Mouse (Mus musculus) left cerebral cortex, adult 8-10 months (tissue): Measurements from ENCODE around the gene L1cam. TPM values are rescaled to one million over a fixed set of nuclear protein-coding genes. Genes with fewer than 3 reads are reported as not detected.

ENCODE experiments used
- DNase-seq, 2 experiments: peaks; one replicate each; pipeline ENCODE4 v3.0.0; 2022; ENCODE audit warnings: low spot score in 2 of 2
- total RNA-seq, 4 experiments: library from RNA; stranded (reverse); gene quantifications; 2 replicates each; pipeline ENCODE4 v1.2.4; 2022

The L1cam gene
- total RNA-seq: 100 to 1,000 TPM; 147 to 158 (median 153) TPM

DNA sequence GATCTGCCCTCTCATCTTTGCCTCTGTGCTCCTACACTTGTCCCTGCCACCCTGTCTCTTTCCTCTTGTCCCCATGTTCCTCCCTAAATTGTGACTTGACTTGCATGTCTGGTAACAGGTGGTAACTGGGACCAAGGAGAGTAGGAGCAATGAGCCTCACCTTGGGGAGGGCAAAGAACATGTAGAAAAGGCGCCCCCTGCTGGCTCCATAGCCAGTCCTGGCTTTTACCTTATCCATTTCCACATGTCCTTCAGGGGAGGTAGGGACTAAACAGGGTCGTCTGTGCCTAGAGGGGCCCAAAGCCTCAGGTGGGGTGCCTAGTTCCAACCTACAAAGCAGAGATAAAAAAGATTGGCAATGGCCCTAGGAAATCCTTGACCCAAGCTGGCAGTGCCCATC is at the start of gene L1cam:
L1cam (minus strand) TSS at position 387 of the 400 bp plus-strand sequence.
- DNase-seq: peak in 1 of 2 experiments; percentile 25

DNA sequence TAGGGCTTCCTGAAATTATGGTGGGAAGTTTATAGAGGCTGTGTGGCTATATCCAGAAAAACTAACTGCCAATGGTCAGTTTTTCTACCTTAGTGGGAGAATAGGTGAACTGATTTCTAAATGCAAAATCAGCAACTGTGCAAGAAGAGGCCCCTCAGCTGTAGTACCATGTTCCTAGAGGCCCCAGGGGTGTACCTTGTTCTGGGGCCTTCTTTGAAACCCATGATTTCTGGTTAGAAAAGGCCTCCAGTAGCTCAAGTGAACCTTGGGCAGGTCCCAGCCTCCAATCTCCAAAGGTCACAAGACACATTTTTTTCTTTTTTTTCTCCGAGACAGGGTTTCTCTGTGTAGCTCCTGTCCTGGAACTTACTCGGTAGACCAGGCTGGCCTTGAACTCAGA is 46.4 kb upstream of the L1cam start:
- no peak for DNase-seq

DNA sequence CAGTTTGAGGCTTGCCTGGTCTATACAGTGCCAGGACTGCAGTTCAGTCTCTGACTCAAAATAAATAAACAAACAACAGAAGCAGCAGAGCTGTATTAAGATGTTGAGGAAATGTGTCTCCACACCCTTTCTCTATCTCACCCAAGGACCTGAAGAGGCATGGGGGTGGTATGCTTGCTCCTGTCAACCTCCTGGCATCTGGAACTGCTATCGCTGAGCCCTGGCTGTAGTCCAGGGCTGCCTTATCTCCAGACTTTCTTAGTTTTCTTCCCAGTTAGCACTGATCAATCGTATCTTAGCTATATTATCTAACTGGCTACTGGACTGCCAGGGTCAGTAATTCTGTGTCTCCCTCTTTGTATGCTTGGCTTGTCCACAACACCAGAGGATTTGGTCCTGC is 46.0 kb upstream of the L1cam start:
- no peak for DNase-seq

DNA sequence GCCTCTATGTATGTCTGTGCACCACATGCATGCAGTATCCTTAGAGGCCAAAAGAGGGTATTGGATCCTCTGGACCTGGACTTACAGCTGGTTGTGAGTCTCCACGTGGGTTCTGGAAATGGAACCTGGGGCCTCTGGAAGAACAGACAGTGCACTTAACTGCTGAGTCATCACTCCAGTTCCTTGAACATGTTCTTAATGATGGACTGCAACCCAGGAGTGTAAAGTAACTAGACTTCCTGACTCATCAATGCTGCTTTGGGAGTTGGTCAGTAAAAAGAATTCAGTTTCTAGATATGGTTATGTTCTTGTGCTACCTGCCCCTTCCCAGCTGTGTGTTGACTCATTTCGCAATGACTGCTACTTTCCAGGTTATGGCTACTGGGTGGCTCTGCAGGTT is 36.0 kb upstream of the L1cam start:
- no peak for DNase-seq

DNA sequence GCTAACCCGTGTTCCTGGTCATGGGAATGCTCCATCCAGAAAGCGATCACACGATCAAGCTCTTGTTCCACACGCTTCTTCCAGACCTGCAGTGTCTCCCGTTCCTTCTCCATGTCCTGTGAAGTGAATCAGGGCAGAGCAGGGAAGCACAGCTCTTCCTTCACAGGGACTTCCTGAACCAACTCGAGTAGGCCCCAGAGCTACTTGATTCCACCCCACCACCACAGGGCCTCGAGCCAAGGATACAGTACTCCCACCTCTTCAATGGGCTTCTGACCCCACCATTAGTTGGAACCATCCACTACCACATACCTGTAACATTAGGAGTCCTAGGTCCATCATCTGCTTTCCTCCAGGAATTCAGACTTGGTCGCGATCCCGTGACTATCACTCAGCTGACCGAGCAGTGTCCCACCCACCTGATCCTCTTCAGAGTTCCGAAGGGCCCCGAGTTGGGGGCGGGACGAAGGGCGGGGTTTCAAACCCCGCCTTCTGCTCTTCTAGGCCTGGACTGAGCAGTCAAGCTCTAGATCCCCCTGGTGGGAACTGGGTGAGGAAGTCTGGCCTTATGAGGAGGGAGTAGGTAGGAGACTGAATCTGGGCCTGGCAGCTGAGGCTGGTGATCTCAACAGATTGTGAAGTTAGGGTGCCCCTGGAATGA is 34.6 kb upstream of the L1cam start, which contains the start of gene Renbp:
Renbp (minus strand) TSS at position 449 of the 661 bp plus-strand sequence.
- DNase-seq: no peak

DNA sequence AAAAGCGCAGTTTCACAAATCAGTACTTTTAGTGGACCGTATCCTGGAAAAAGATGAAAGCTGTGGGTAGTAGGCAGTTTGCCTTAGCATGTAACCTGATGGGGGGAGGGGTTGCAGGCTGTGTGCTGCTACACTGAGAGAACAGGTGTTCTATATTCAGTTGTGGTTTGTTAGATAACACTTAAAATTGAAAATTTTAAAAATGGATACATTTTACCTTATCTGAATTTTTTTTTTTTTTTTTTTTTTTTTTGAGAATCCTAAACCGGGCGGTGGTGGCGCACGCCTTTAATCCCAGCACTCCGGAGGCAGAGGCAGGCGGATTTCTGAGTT is 26.6 kb upstream of the L1cam start:
- DNase-seq: no peak

DNA sequence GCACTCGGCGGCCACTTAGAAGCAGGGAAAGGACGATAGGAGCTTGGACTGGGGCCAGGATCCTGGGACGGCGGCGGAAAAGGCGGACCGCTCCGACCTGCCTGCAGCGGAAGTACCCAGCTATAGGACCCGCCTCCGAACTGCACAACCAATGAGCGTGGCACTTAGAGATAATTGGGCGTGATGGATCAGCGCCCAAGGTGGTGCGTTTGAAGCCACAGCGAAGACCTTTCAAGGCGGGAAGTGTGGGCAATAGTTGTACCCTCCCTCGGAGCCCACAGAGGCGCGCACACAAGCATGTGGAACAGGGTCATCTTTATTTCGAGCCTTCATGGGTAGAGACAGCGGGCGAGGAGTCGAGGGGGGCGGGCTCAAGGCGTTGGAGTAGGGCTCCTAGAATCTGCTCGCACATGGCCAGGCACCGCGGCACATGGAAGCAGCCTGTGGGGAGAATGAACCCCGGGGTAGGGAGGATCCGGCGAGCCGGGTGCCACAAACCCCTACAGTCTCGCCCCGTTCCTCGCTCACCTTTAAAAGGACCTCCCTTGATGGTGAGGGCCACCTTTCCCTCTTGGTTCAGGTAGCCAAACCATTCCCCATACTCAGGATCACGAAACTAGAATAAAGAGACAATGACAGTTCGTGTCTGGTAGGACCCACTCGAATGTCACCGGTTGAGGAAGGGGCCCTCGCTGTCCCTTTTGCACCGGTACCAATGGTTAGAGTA is 26.1 kb upstream of the L1cam start, which contains the start of the genes Arhgap4 and Naa10:
Arhgap4 (minus strand) TSS at position 48 of the 727 bp plus-strand sequence.
Naa10 (minus strand) TSS at position 122 of the 727 bp plus-strand sequence.
- peak; percentile 64 to 85 for DNase-seq

DNA sequence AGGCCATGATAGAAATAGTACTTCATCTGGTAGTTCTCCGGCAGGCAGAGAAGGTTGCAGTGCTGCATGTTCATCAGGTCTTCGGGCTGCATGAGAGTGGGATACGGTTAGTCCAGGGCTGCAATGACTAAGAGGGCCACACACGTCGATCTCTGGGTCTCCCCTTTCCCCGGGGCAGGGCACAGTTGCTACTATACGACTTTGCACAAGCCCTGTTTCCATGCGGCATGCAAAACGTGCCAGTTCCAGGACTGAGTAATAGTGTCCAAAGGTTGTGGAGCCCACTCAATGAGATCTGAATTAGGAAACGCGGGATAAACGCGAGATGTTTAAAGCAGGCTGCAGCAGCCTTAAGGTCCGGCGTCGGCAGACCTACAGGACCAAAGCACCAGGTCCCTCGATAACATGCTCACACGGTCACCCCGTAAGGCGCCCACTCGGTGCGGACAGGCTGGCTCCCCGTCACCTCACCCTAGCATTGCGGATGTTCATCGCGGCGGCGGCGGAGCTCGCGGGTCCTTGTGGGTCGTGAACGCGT is 25.4 kb upstream of the L1cam start:
- peak in 1 of 2 experiments; percentile 6 for DNase-seq

DNA sequence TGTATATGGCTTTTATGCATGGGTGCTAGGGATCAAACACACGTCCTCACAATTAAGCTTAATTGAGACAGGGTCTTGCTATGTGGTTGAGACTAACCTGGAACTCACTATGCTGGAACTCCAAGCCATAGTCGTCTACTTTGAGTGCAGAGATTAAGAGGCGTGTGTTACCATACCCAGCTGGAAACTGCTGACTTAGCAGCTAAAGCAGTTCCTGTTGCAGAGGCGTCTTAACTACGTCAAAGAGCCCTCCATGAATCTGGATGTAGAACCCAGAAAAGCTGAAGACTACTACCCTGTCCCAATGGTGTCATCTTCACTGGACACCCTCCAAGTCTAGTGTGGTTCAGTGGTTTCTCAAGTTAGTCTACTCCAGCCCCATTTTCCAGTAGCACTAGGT is 22.7 kb upstream of the L1cam start:
- DNase-seq: no peak

DNA sequence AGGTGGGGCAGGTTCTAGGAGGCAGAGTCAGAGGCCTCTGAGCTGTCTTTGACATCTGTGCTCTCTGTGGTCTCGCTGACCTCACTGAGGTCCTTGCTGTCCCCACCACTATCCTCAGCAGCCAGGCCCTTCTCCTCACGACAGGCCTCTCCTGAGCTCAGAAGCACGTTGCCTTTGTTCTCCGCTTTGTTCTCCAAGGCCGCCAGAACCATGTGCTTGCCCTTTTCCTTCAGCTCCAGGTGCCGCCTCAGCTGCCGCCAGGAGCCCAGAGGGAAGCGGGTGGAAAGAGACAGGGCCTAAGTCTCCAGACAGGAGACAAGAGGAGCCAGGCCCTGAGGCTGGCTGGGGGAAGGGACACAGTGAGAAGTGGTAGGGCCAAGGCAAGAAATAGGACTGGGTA is 21.0 kb upstream of the L1cam start:
- no peak for DNase-seq

DNA sequence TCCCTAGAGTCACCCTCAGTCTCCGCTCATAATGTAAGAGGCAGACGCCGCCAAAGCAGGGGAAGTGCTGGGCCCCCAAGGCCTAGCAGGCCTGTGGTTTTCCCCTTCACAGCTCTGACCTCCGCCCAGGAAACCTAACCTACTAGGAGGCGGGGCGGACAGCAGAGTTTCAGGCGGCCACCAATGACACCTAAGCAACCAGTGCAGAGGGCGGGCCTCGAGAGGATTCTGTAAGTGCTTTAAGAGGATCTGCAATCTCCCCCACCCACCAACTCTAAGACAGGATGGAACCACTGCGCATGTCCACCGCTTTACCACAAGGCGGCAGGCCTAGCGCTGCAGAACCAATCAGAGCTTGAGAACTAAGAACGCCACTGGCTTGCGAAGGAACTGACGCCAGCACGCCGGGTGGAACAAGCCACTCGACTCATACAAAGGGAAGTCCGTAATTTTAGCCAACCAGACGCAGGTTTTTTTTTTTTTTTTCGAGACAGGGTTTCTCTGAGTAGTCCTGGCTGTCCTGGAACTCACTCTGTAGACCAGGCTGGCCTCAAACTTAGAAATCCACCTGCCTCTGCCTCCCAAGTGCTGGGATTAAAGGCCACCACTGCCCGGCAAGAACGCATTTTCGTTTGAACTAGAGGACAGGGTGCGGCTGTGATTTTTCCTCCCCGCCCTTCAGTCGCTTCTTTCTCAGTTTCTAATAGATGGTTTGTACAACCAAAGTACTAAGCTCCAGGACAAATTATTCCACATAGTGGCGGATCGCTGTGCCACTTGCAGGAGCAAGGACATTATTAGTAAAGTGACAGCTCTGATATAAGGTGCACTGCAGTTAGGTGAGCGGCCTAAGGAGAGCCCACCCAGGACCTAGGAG is 19.2 kb upstream of the L1cam start:
- peak; percentile 58 to 91 for DNase-seq

DNA sequence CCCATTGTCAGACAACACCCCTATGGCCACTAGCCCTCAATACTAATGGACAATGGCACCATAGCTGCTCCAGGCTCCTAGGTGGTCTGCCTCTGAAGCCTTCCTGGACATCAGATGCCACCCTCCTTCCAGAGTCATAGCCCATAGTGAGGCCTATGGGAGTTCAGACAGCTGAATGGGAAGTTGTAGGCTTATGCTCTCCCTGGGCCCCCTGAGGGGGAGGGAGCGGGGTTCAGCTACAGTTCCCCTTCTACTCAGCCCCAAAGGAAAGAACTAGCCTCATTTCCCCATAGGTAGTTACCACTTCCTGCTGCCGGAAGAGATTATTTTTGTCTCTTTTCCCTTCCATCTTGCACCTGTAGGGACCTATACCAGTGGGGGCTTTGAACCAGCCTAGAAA is 15.7 kb upstream of the L1cam start:
- DNase-seq: no peak

DNA sequence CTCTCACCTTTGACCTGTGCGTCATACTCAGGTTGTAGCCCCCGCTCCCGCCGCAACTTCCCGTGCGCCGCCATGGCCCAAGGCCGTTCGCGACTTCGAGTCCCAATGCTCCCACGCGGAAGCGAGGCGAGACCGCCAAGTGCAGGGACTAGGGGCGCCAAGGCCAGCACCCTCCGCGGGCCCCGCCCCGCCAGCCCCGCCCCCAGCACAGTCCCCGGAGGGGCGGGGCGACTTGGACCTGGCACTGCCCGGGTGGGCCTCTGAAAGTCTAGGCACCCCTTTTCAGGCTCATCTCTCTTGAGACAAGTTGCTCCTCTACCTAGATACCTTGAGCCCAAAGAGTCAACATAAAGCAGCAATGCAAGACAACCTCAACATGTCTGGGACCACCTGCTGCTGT is 15.3 kb upstream of the L1cam start:
- no peak for DNase-seq

DNA sequence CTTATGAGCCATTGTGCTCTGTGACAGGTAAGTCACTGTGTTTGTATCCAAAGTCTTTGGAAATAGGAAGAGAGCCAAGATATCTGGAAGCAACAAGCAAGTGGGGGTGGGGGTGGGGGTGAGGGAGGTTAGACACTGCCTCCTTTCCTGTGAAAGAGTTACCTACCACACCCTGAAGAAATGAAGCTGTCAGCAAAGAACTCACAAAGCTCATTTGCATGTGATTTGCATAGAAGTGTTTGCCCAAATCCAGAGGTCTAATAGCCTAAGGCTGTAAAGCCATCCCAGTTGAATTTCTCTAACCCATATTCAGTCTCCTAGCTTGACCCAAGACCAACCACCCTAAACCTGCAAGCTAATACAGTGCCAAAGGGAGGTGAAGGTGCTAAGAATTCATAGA is 14.5 kb upstream of the L1cam start:
- no peak for DNase-seq

DNA sequence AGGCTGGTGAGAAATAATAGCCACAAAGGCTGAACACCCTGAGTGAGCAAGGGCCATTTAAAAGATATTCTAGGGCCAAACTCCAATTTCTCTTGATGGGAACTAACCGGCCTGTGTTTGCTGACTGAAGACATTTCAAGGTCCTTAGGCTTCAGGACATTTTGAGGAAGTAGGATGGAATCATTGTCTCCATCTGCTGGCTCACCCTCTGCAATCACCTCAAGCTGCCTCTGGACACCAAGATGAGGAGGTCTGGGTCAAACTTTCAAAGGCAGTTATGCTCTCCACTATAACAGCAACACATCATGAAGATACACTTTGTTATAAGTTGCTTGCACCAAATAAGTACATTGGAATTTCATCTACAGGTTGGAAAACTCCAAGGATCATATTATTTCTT is 14.1 kb upstream of the L1cam start:
- no peak for DNase-seq

DNA sequence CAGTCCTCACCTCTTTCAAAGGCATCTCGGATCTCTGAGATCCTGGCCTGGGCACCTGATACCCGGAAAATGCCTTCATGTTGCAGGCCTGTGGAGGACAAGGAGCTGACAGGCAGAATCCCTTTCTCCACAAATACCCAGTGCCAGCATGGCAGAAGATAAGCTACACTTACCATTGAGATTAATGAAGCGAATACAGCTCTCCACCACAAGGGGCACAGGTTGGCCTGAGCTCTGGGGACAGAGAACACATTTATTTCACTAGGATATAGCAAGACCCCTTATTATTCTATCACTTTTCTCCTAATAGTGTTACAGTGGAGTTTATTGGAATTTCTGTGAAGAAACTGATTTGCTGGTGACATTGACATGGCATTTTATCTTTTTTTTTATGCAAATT is 2.1 kb upstream of the L1cam start:
- DNase-seq: no peak

DNA sequence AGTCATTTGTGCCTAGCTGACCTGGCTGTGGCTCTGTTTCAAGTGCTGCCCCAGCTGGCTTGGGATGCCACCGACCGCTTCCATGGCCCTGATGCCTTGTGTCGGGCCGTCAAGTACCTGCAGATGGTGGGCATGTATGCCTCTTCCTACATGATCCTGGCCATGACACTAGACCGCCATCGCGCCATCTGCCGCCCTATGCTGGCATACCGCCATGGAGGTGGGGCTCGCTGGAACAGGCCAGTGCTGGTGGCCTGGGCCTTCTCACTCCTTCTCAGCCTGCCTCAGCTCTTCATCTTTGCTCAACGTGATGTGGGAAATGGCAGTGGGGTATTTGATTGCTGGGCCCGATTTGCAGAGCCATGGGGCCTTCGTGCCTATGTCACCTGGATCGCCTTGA is 3.1 kb downstream of the L1cam start:
- no peak for DNase-seq

DNA sequence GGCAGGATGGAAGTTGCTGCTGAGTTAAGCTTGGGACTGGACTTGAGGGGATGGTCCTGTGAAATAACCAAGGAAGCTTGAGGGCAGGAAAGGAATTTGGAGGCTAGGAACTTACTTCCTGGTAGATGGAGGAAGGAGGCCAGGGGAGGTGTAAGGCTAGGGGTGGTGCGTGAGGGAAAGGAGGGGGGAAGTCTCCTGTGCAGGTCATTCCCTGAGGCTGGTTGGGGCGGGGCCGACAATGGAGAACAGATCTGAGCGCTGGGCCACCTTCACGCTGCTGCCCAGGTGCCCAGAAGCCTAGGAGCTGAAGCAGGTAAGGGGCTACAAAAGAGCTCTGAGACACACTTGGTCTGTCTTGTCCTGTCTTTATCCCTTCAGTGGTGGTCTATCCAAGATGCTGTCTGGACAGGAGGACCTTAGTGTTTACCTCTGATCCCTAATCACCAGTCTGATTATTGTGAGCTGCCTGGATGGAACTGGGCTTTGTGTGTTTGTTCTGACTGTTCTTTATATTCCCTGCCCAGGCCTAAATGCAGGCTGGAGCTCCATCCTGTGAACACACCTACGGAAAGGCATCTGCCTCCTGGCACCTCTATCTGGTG is 4.3 kb downstream of the L1cam start, which contains the start of gene Avpr2:
Avpr2 (plus strand) TSS at position 552 of the 602 bp plus-strand sequence.
- no peak for DNase-seq

DNA sequence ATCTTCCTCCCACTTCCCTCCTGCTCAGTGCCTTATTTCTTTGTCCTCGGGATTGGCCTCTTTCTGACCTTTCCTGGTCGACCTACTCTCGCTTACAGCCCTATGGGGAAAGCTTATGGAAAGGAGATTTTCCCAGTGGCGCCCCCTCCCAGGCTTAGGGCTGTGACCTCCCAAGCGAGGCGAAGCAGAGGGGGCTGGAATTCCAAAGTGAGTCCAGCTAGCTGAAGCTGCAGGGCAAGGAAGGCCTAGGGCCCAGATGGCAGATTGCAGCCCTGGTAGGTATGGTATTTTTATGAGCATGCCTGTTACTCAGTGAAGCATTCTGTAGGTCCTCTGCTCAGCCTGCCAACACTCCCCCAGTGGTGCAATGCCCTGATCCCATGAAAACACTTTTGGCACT is 14.4 kb downstream of the L1cam start:
- no peak for DNase-seq

DNA sequence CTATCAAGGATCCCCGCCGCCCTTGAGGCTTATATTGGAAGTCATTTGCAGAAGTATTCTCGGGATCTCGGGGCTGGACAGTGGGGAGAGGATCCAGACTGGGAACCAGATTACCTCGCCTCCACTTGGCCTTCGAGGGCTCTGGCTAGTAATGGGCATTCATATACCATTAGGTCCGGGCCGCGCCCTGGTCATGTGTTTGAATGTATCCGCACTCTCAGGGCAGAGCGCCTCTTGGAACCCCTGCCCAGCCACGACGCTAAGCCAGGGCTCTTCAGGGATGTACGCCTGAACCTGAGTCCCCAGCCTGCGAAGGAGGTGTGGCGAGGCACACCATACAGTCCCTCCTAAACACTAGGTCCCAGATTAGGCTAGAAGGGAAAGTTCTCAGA is 14.9 kb downstream of the L1cam start:
- DNase-seq: no peak
